Mouse (Mus musculus) ES-E14 (cell line): ENCODE measurements at regions not wholly inside any gene's neighbourhood (a gene's known extent, or its start where the extent isn't known, plus 50 kb on each side); places are given as distances from the start of the nearest gene placed in this dataset.

ENCODE experiments used
- CHD2 ChIP-seq: IDR thresholded peaks from 2 replicates; pipeline ENCODE4 v1.6.1; 2014; ENCODE audit warnings: mild to moderate bottlenecking, low read depth, low read length, inconsistent platforms
- HCFC1 ChIP-seq: IDR thresholded peaks from 2 replicates; pipeline ENCODE4 v1.6.1; 2012; ENCODE audit warnings: low read length, inconsistent platforms, borderline replicate concordance; ENCODE audit not compliant: insufficient read depth
- ZC3H11A ChIP-seq: IDR thresholded peaks from 2 replicates; pipeline ENCODE4 v1.6.1; 2012; ENCODE audit warnings: low read depth, mild to moderate bottlenecking, inconsistent platforms, low read length, borderline replicate concordance
- ZNF384 ChIP-seq: IDR thresholded peaks from 2 replicates; pipeline ENCODE4 v1.6.1; 2012; ENCODE audit warnings: low read depth, low read length, inconsistent platforms

GRCm38 (mm10) chr9:41586291-41586690, 424.8 kb upstream of the Ubash3b start:
- TF ChIP-seq CHD2: no peak
- TF ChIP-seq HCFC1: no peak
- TF ChIP-seq ZNF384: no peak
- no peak for TF ChIP-seq ZC3H11A
